Mouse (Mus musculus): ENCODE measurements around the gene Prl3d3. TPM values are rescaled to one million over a fixed set of nuclear protein-coding genes. Genes with fewer than 3 reads are reported as not detected.
"Not testable (repeated sequence)": the region's sequence is repeated elsewhere in the genome, so short reads cannot be mapped to it uniquely, and the experiment has no call there.

The Prl3d3 gene
- total RNA-seq (2021) (not detected), polyA plus RNA-seq (2012; rRNA removed) (not detected in 2 replicates)
- long read RNA-seq, result 0 reads

DNA sequence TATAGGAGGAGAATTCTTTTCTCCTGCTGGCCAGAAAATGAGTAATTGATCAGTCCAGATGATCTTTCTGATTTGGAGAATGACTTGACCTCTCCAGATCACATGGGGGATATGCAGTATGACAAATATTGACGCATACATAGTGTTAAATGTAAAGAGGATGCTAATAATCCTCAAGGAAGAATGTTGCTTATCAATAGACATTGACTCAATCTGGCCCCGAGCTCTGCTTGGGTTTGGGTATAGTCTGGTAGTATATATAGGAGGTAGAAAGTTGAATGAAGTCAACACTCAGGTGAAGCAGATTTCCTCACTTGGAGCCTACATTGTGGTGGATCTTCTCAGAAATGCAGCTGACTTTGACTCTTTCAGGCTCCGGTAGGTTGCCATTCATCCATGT lies at the start of gene Prl3d3:
Gene Prl3d3, plus strand, starts transcription at position 301 of the 400 bp plus-strand sequence.
- DNase-seq, result not testable (repeated sequence)

DNA sequence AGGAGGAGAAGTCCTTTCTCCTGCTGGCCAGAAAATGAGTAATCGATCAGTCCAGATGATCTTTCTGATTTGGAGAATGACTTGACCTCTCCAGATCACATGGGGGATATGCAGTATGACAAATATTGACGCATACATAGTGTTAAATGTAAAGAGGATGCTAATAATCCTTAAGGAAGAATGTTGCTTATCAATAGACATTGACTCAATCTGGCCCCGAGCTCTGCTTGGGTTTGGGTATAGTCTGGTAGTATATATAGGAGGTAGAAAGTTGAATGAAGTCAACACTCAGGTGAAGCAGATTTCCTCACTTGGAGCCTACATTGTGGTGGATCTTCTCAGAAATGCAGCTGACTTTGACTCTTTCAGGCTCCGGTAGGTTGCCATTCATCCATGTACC lies 35.2 kb upstream of the Prl3d3 start, which contains the start of gene Prl3d2:
Gene Prl3d2, plus strand, starts transcription at position 301 of the 400 bp plus-strand sequence.
- DNase-seq, result not testable (repeated sequence)

DNA sequence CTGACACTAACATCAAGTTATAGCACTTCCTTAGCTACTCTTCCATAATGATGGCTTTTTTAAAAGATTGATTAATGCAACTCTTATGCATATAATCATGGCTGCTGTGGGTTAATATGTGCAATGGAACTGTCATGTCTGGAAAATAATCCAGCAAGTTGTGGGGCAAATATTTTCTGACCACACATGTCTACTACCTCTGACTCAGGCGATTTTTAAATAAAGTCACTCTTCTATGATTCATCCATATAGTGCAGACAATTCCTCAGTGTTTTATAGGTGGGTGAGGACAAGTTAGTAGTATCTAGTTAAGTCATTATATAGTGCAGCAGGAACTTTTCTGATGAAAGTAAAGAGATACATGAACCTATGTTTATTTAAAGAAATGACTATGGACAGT lies 8.3 kb upstream of the Prl3d3 start:
- no peak for DNase-seq

DNA sequence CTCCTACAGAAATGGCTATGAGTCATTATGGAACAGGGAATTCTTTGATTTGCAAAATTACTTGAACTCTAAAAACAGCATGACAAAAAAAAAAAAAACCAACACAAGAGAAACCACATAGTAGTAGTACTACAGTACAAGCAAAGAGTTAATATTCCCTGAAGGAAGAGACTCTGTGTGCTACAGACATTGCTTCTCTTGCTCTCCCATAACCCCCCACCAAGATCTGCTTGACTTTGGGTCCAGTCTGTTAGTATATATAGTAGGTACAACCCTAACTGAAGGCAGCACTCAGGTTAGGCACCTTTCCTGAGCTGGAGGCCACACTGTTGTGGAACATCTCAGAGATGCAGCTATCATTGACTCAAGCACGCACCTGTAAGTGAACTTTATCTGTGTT lies 39.8 kb downstream of the Prl3d3 start, which contains the start of gene Prl3c1:
Gene Prl3c1, plus strand, starts transcription at position 301 of the 400 bp plus-strand sequence.
- DNase-seq, result no peak

Other genes with a start within 250 kb of the Prl3d3 start
- not detected for gene Prl, start 99.2 kb upstream of the Prl3d3 start, total RNA-seq (2021)
- gene Prl, start 99.2 kb upstream of the Prl3d3 start, polyA plus RNA-seq (2012; rRNA removed), result not detected in 2 replicates
- gene Prl3d1, start 62.6 kb upstream of the Prl3d3 start, total RNA-seq (2021), result not detected
- not detected in 2 replicates for gene Prl3d1, start 62.6 kb upstream of the Prl3d3 start, polyA plus RNA-seq (2012; rRNA removed)
- not detected for gene Prl3d2, start 35.1 kb upstream of the Prl3d3 start, total RNA-seq (2021)
- not detected in 2 replicates for gene Prl3d2, start 35.1 kb upstream of the Prl3d3 start, polyA plus RNA-seq (2012; rRNA removed)
- gene Prl3c1, start 39.9 kb downstream of the Prl3d3 start, total RNA-seq (2021), result not detected
- gene Prl3c1, start 39.9 kb downstream of the Prl3d3 start, polyA plus RNA-seq (2012; rRNA removed), result not detected in 2 replicates
- not detected for gene Prl3b1, start 85.1 kb downstream of the Prl3d3 start, total RNA-seq (2021)
- not detected in 2 replicates for gene Prl3b1, start 85.1 kb downstream of the Prl3d3 start, polyA plus RNA-seq (2012; rRNA removed)
- not detected for gene Prl3a1, start 102.6 kb downstream of the Prl3d3 start, total RNA-seq (2021)
- gene Prl3a1, start 102.6 kb downstream of the Prl3d3 start, polyA plus RNA-seq (2012; rRNA removed), result not detected in 2 replicates
- not detected for gene Prl6a1, start 155.8 kb downstream of the Prl3d3 start, total RNA-seq (2021)
- gene Prl6a1, start 155.8 kb downstream of the Prl3d3 start, polyA plus RNA-seq (2012; rRNA removed), result not detected in 2 replicates
- 1 to 10 TPM; 3.1 to 5.7 TPM for gene Prl8a2, start 188.9 kb downstream of the Prl3d3 start, total RNA-seq (2021)
- not detected in 2 replicates for gene Prl8a2, start 188.9 kb downstream of the Prl3d3 start, polyA plus RNA-seq (2012; rRNA removed)
- not detected for gene Prl2b1, start 234.1 kb downstream of the Prl3d3 start, total RNA-seq (2021)
- gene Prl2b1, start 234.1 kb downstream of the Prl3d3 start, polyA plus RNA-seq (2012; rRNA removed), result not detected in 2 replicates

All from adrenal gland, adult 2 months (tissue).